Mouse (Mus musculus) left cerebral cortex, adult 2 months (tissue): ENCODE data around the gene Ano1. TPM values are rescaled to one million over a fixed set of nuclear protein-coding genes. Genes with fewer than 3 reads are reported as not detected.

ENCODE experiments used
- DNase-seq, 2 experiments: peaks; one replicate each; pipeline ENCODE4 v3.0.0; 2021 to 2022; ENCODE audit warnings: low spot score in 2 of 2, mixed read lengths in 1 of 2; ENCODE audit errors: extremely low spot score in 1 of 2
- H3K27ac ChIP-seq: fragments of 200-600 bp; 2 replicates; pipeline ENCODE4 v1.8.1; 2022
- H3K4me3 ChIP-seq: fragments of 200-600 bp; 2 replicates; pipeline ENCODE4 v1.8.1; 2022
- CTCF ChIP-seq: fragments of 200-600 bp; IDR thresholded peaks from 2 replicates; pipeline ENCODE4 v1.8.1; 2022; ENCODE audit warnings: antibody characterized with exemption, mild to moderate bottlenecking, moderate library complexity
- intact Hi-C: fragments of 180-260 bp; cut with DNase I; formaldehyde crosslinking; loops from one replicate; pipeline ENCODE4 v1.15.1; 2025
- total RNA-seq, 2 experiments: library from RNA; stranded (reverse); gene quantifications; 2 replicates each; pipeline ENCODE4 v1.2.3; 2021

The Ano1 gene
- total RNA-seq, 2 experiments from 2014 or later = 2.2 to 4.5 TPM

- H3K27ac ChIP-seq = no peak overlapping the region
- no peak for TF ChIP-seq CTCF
- intact Hi-C loops = no loop called here
- H3K4me3 ChIP-seq = 0 out of 2 replicates have a peak overlapping the region, but pooled peaks have one; percentile 7
- no peak for DNase-seq
These were observed 13.4 kb downstream of the Ano1 start for GRCm38 (mm10) chr7:144738357-144738798.

- intact Hi-C loops = no loop called here
- no peak for TF ChIP-seq CTCF
- Histone ChIP-seq H3K27ac (no peak overlapping the region), H3K4me3 (no peak overlapping the region)
- no peak for DNase-seq
These were observed 19.9 kb downstream of the Ano1 start for GRCm38 (mm10) chr7:144731897-144732291.

GRCm38 (mm10) chr7:144731182-144731896 lies 20.4 kb downstream of the Ano1 start:
- no peak overlapping the region for H3K27ac ChIP-seq
- TF ChIP-seq CTCF = no peak
- H3K4me3 ChIP-seq = no peak overlapping the region
- intact Hi-C loops = no loop called here
- DNase-seq = no peak

GRCm38 (mm10) chr7:144724283-144724682 lies 27.5 kb downstream of the Ano1 start:
- intact Hi-C loops = no loop called here
- Histone ChIP-seq H3K27ac (no peak overlapping the region), H3K4me3 (no peak overlapping the region)
- TF ChIP-seq CTCF = no peak
- no peak for DNase-seq

GRCm38 (mm10) chr7:144719956-144720355 lies 31.8 kb downstream of the Ano1 start:
- intact Hi-C loops = no loop called here
- no peak overlapping the region for H3K27ac ChIP-seq
- H3K4me3 ChIP-seq = no peak overlapping the region
- no peak for TF ChIP-seq CTCF
- no peak for DNase-seq

- TF ChIP-seq CTCF = no peak
- DNase-seq = no peak
- intact Hi-C loops = no loop called here
- Histone ChIP-seq H3K27ac (no peak overlapping the region), H3K4me3 (no peak overlapping the region)
These were observed 34.0 kb downstream of the Ano1 start for GRCm38 (mm10) chr7:144717736-144718135.

- intact Hi-C loops = no loop called here
- no peak for DNase-seq
- Histone ChIP-seq H3K27ac (no peak overlapping the region), H3K4me3 (no peak overlapping the region)
- no peak for TF ChIP-seq CTCF
These were observed 53.9 kb downstream of the Ano1 start for GRCm38 (mm10) chr7:144697870-144698269.

GRCm38 (mm10) chr7:144696764-144697704 lies 54.7 kb downstream of the Ano1 start:
- no peak overlapping the region for H3K27ac ChIP-seq
- DNase-seq = no peak
- H3K4me3 ChIP-seq = no peak overlapping the region
- intact Hi-C loops = no loop called here
- TF ChIP-seq CTCF = peak; percentile 46

GRCm38 (mm10) chr7:144689855-144690254 lies 61.9 kb downstream of the Ano1 start:
- intact Hi-C loops = no loop called here
- DNase-seq = no peak
- Histone ChIP-seq H3K27ac (no peak overlapping the region), H3K4me3 (no peak overlapping the region)
- no peak for TF ChIP-seq CTCF

GRCm38 (mm10) chr7:144689136-144689535 lies 62.6 kb downstream of the Ano1 start:
- no peak overlapping the region for H3K4me3 ChIP-seq
- TF ChIP-seq CTCF = no peak
- H3K27ac ChIP-seq = no peak overlapping the region
- intact Hi-C loops = no loop called here
- DNase-seq = no peak

GRCm38 (mm10) chr7:144687663-144688381 lies 64.0 kb downstream of the Ano1 start:
- TF ChIP-seq CTCF = no peak
- Histone ChIP-seq H3K4me3 (no peak overlapping the region), H3K27ac (no peak overlapping the region)
- DNase-seq = no peak
- intact Hi-C loops = no loop called here

- DNase-seq = no peak
- H3K4me3 ChIP-seq = no peak overlapping the region
- TF ChIP-seq CTCF = no peak
- H3K27ac ChIP-seq = no peak overlapping the region
- intact Hi-C loops = no loop called here
These were observed 66.8 kb downstream of the Ano1 start for GRCm38 (mm10) chr7:144684947-144685346.
